Mouse (Mus musculus) heart, postnatal 14 days (tissue): ENCODE measurements around the gene Cdk5rap1. TPM values are rescaled to one million over a fixed set of nuclear protein-coding genes. Genes with fewer than 3 reads are reported as not detected.
"Not testable (repeated sequence)": the region's sequence is repeated elsewhere in the genome, so short reads cannot be mapped to it uniquely, and the experiment has no call there.

Source experiments
- DNase-seq, 2 experiments: peaks; one replicate each; pipeline ENCODE4 v3.0.0; 2021 to 2022
- intact Hi-C: fragments of 180-260 bp; cut with DNase I; formaldehyde crosslinking; loops from one replicate; pipeline ENCODE4 v1.15.1; 2025
- total RNA-seq, 2 experiments: library from RNA; stranded (reverse); gene quantifications; 2 replicates each; pipeline ENCODE4 v1.2.3; 2021

Gene Cdk5rap1
- total RNA-seq, 2 experiments from 2014 or later = 19.0 to 19.2 TPM

DNA sequence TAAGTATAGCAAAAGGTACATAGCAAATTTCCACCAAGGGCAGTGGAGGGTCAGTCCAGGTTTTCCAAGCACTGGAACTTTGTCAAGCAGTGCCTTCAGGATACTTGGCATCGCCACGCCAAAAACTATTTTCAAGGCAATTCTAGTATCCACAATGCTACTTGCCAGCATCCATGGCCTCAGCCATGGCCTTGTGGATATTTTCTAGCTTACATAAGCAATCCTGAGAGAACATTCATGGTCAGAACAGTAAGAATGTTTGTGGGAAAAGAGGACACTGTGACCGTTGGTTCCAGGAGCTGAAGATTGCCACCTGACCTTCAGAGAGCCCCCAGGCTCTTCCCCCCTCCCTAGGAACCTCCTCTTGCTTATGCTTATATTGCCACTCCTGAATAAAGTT, 80.9 kb downstream of the Cdk5rap1 start:
- not testable (repeated sequence) for DNase-seq
- intact Hi-C loops = loop anchor here (2.0 to 5.0 kb wide), 2 partner anchors 77 to 120 kb away; no protein-coding TSS in a partner anchor

Other genes starting within 250 kb of the Cdk5rap1 start
- gene Bpifa3, start 242.7 kb downstream of the Cdk5rap1 start, total RNA-seq = not detected
- gene Bpifa1, start 230.1 kb downstream of the Cdk5rap1 start, total RNA-seq = 1 to 10 TPM in 1 of 2 experiments, not detected in 1; 8.4 TPM
- gene Bpifa5, start 210.4 kb downstream of the Cdk5rap1 start, total RNA-seq = not detected
- gene Bpifb1, start 182.2 kb downstream of the Cdk5rap1 start, total RNA-seq = 1 to 10 TPM in 1 of 2 experiments, not detected in 1; 2.2 TPM
- gene Bpifb5, start 149.3 kb downstream of the Cdk5rap1 start, total RNA-seq = not detected
- not detected for gene Bpifb9a, start 115.2 kb downstream of the Cdk5rap1 start, total RNA-seq
- gene Bpifb9b, start 65.8 kb downstream of the Cdk5rap1 start, total RNA-seq = not detected
- gene Snta1, start 35.1 kb upstream of the Cdk5rap1 start, total RNA-seq = 10 to 100 TPM; 91.4 to 98.7 TPM
- gene Cbfa2t2, start 63.5 kb upstream of the Cdk5rap1 start, total RNA-seq = 10 to 100 TPM; 21.4 to 21.7 TPM
- gene 1700003F12Rik, start 174.1 kb upstream of the Cdk5rap1 start, total RNA-seq = under 1 TPM in 1 of 2 experiments, not detected in 1; 0.43 TPM
- gene Actl10, start 178.8 kb upstream of the Cdk5rap1 start, total RNA-seq = not detected
- gene Necab3, start 185.9 kb upstream of the Cdk5rap1 start, total RNA-seq = 1 to 10 TPM in 1 of 2 experiments, under 1 TPM in 1; 0.90 to 1.2 TPM
- gene E2f1, start 196.9 kb upstream of the Cdk5rap1 start, total RNA-seq = 1 to 10 TPM; 2.2 to 4.3 TPM
- 10 to 100 TPM; 23.8 to 28.5 TPM for gene Pxmp4, start 230.7 kb upstream of the Cdk5rap1 start, total RNA-seq
- 1 to 10 TPM; 2.3 to 2.6 TPM for gene Zfp341, start 240.3 kb upstream of the Cdk5rap1 start, total RNA-seq
- gene 4930519P11Rik, start 240.4 kb upstream of the Cdk5rap1 start, total RNA-seq = not detected